Mouse (Mus musculus): Measurements from ENCODE around the gene Adh7. TPM values are rescaled to one million over a fixed set of nuclear protein-coding genes. Genes with fewer than 3 reads are reported as not detected.

Gene Adh7
- polyA plus RNA-seq (2014; fragmentation: Nextera tagmentation; extraction: Ambion mirVana), result not detected in 2 replicates

- ATAC-seq (ENCODE audit: insufficient number of reproducible peaks, low FRiP score, low TSS enrichment, low read depth), result no peak
- Histone ChIP-seq H3K4me3 (ENCODE audit: low read depth, low read length) (no peak within 1 kb of the TSS), H3K9ac (ENCODE audit: low read length) (no peak within 1 kb of the TSS), H3K27ac (replicated peaks; ENCODE audit: low read depth, low read length) (no peak within 1 kb of the TSS), H3K4me2 (ENCODE audit: low read depth, severe bottlenecking) (no peak within 1 kb of the TSS), H3K9me3 (ENCODE audit: control insufficient read depth, low read length) (no peaks in the 10 kb centered on the region), H3K27me3 (ENCODE audit: control insufficient read depth, insufficient read depth, low read length) (no peaks in the 10 kb centered on the region), H3K4me1 (ENCODE audit: control insufficient read depth, insufficient read depth, low read length) (no peaks in the 10 kb centered on the region), H3K36me3 (ENCODE audit: control insufficient read depth, insufficient read depth, low read length) (no peaks in the 10 kb centered on the region)
- WGBS, result 76% methylated on average over 10 of the region's 10 CpGs
- DNase-seq (ENCODE audit: low spot score), result no peak
Measured at GRCm38 (mm10) chr3:138217631-138218264, at the start of gene Adh7. TSS of gene Adh7 (plus strand) at chr3:138217760.

- 79% methylated on average over 10 of the region's 10 CpGs for WGBS
- H3K9me3 ChIP-seq (ENCODE audit: control insufficient read depth, low read length), result no peaks in the 10 kb centered on the region
- no peak overlapping the region for H3K4me2 ChIP-seq (ENCODE audit: low read depth, severe bottlenecking)
- no peaks in the 10 kb centered on the region for H3K36me3 ChIP-seq (ENCODE audit: control insufficient read depth, insufficient read depth, low read length)
- ATAC-seq (ENCODE audit: insufficient number of reproducible peaks, low FRiP score, low TSS enrichment, low read depth), result no peak
- no peak for DNase-seq (ENCODE audit: low spot score)
- no peak overlapping the region for H3K4me3 ChIP-seq (ENCODE audit: low read depth, low read length)
- no peaks in the 10 kb centered on the region for H3K27me3 ChIP-seq (ENCODE audit: control insufficient read depth, insufficient read depth, low read length)
- H3K4me1 ChIP-seq (ENCODE audit: control insufficient read depth, insufficient read depth, low read length), result no peaks in the 10 kb centered on the region
- no peak overlapping the region for H3K27ac ChIP-seq (replicated peaks; ENCODE audit: low read depth, low read length)
- H3K9ac ChIP-seq (ENCODE audit: low read length), result no peak overlapping the region
Measured at GRCm38 (mm10) chr3:138173291-138173690, 44.3 kb upstream of the Adh7 start.

GRCm38 (mm10) chr3:138175551-138175950 is 42.0 kb upstream of the Adh7 start:
- H3K27me3 ChIP-seq (ENCODE audit: control insufficient read depth, insufficient read depth, low read length), result no peaks in the 10 kb centered on the region

GRCm38 (mm10) chr3:138182019-138182418 is 35.5 kb upstream of the Adh7 start:
- Histone ChIP-seq H3K4me2 (ENCODE audit: low read depth, severe bottlenecking) (no peak overlapping the region), H3K36me3 (ENCODE audit: control insufficient read depth, insufficient read depth, low read length) (no peaks in the 10 kb centered on the region), H3K4me3 (ENCODE audit: low read depth, low read length) (no peak overlapping the region), H3K27ac (replicated peaks; ENCODE audit: low read depth, low read length) (no peak overlapping the region), H3K9me3 (ENCODE audit: control insufficient read depth, low read length) (no peaks in the 10 kb centered on the region), H3K27me3 (ENCODE audit: control insufficient read depth, insufficient read depth, low read length) (no peaks in the 10 kb centered on the region), H3K4me1 (ENCODE audit: control insufficient read depth, insufficient read depth, low read length) (no peaks in the 10 kb centered on the region), H3K9ac (ENCODE audit: low read length) (no peak overlapping the region)
- no peak for DNase-seq (ENCODE audit: low spot score)
- no peak for ATAC-seq (ENCODE audit: insufficient number of reproducible peaks, low FRiP score, low TSS enrichment, low read depth)
- WGBS, result 94% methylated on average over 2 of the region's 2 CpGs

More at GRCm38 (mm10) chr3:138175551-138175950, 42.0 kb upstream of the Adh7 start:
- Histone ChIP-seq H3K4me1 (ENCODE audit: control insufficient read depth, insufficient read depth, low read length) (no peaks in the 10 kb centered on the region), H3K4me3 (ENCODE audit: low read depth, low read length) (no peak overlapping the region), H3K9me3 (ENCODE audit: control insufficient read depth, low read length) (no peaks in the 10 kb centered on the region), H3K27ac (replicated peaks; ENCODE audit: low read depth, low read length) (no peak overlapping the region), H3K9ac (ENCODE audit: low read length) (no peak overlapping the region), H3K4me2 (ENCODE audit: low read depth, severe bottlenecking) (no peak overlapping the region), H3K36me3 (ENCODE audit: control insufficient read depth, insufficient read depth, low read length) (no peaks in the 10 kb centered on the region)
- ATAC-seq (ENCODE audit: insufficient number of reproducible peaks, low FRiP score, low TSS enrichment, low read depth), result no peak
- WGBS, result 91% methylated on average over 6 of the region's 6 CpGs
- no peak for DNase-seq (ENCODE audit: low spot score)

GRCm38 (mm10) chr3:138183371-138183770 is 34.2 kb upstream of the Adh7 start:
- no peak overlapping the region for H3K4me2 ChIP-seq (ENCODE audit: low read depth, severe bottlenecking)
- WGBS, result 87% methylated on average over 7 of the region's 7 CpGs
- DNase-seq (ENCODE audit: low spot score), result no peak

GRCm38 (mm10) chr3:138185290-138185689 is 32.3 kb upstream of the Adh7 start:
- no peak for ATAC-seq (ENCODE audit: insufficient number of reproducible peaks, low FRiP score, low TSS enrichment, low read depth)
- H3K4me3 ChIP-seq (ENCODE audit: low read depth, low read length), result no peak overlapping the region
- WGBS, result 84% methylated on average over 4 of the region's 4 CpGs
- H3K9ac ChIP-seq (ENCODE audit: low read length), result no peak overlapping the region
- no peak overlapping the region for H3K4me2 ChIP-seq (ENCODE audit: low read depth, severe bottlenecking)
- H3K36me3 ChIP-seq (ENCODE audit: control insufficient read depth, insufficient read depth, low read length), result no peaks in the 10 kb centered on the region
- no peaks in the 10 kb centered on the region for H3K4me1 ChIP-seq (ENCODE audit: control insufficient read depth, insufficient read depth, low read length)
- H3K9me3 ChIP-seq (ENCODE audit: control insufficient read depth, low read length), result no peaks in the 10 kb centered on the region
- H3K27ac ChIP-seq (replicated peaks; ENCODE audit: low read depth, low read length), result no peak overlapping the region
- DNase-seq (ENCODE audit: low spot score), result no peak
- H3K27me3 ChIP-seq (ENCODE audit: control insufficient read depth, insufficient read depth, low read length), result no peaks in the 10 kb centered on the region

More at GRCm38 (mm10) chr3:138183371-138183770, 34.2 kb upstream of the Adh7 start:
- Histone ChIP-seq H3K27ac (replicated peaks; ENCODE audit: low read depth, low read length) (no peak overlapping the region), H3K9ac (ENCODE audit: low read length) (no peak overlapping the region), H3K27me3 (ENCODE audit: control insufficient read depth, insufficient read depth, low read length) (no peaks in the 10 kb centered on the region), H3K9me3 (ENCODE audit: control insufficient read depth, low read length) (no peaks in the 10 kb centered on the region), H3K4me1 (ENCODE audit: control insufficient read depth, insufficient read depth, low read length) (no peaks in the 10 kb centered on the region), H3K36me3 (ENCODE audit: control insufficient read depth, insufficient read depth, low read length) (no peaks in the 10 kb centered on the region), H3K4me3 (ENCODE audit: low read depth, low read length) (no peak overlapping the region)
- ATAC-seq (ENCODE audit: insufficient number of reproducible peaks, low FRiP score, low TSS enrichment, low read depth), result no peak

- WGBS, result 92% methylated on average over 26 of the region's 26 CpGs
- Histone ChIP-seq H3K27me3 (ENCODE audit: control insufficient read depth, insufficient read depth, low read length) (no peaks in the 10 kb centered on the region), H3K9me3 (ENCODE audit: control insufficient read depth, low read length) (no peaks in the 10 kb centered on the region), H3K4me2 (ENCODE audit: low read depth, severe bottlenecking) (no peak overlapping the region), H3K9ac (ENCODE audit: low read length) (no peak overlapping the region), H3K36me3 (ENCODE audit: control insufficient read depth, insufficient read depth, low read length) (no peaks in the 10 kb centered on the region), H3K4me3 (ENCODE audit: low read depth, low read length) (no peak overlapping the region), H3K27ac (replicated peaks; ENCODE audit: low read depth, low read length) (no peak overlapping the region), H3K4me1 (ENCODE audit: control insufficient read depth, insufficient read depth, low read length) (no peaks in the 10 kb centered on the region)
- DNase-seq (ENCODE audit: low spot score) (no peak), ATAC-seq (ENCODE audit: insufficient number of reproducible peaks, low FRiP score, low TSS enrichment, low read depth) (no peak)
Measured at GRCm38 (mm10) chr3:138185995-138186930, 31.3 kb upstream of the Adh7 start.

GRCm38 (mm10) chr3:138192260-138192659 is 25.3 kb upstream of the Adh7 start:
- WGBS, result 87% methylated on average over 7 of the region's 7 CpGs
- no peak overlapping the region for H3K4me2 ChIP-seq (ENCODE audit: low read depth, severe bottlenecking)

More at GRCm38 (mm10) chr3:138192260-138192659, 25.3 kb upstream of the Adh7 start:
- no peaks in the 10 kb centered on the region for H3K4me1 ChIP-seq (ENCODE audit: control insufficient read depth, insufficient read depth, low read length)
- DNase-seq (ENCODE audit: low spot score) (no peak), ATAC-seq (ENCODE audit: insufficient number of reproducible peaks, low FRiP score, low TSS enrichment, low read depth) (no peak)
- H3K27ac ChIP-seq (replicated peaks; ENCODE audit: low read depth, low read length), result no peak overlapping the region
- H3K27me3 ChIP-seq (ENCODE audit: control insufficient read depth, insufficient read depth, low read length), result no peaks in the 10 kb centered on the region
- no peaks in the 10 kb centered on the region for H3K9me3 ChIP-seq (ENCODE audit: control insufficient read depth, low read length)
- no peak overlapping the region for H3K4me3 ChIP-seq (ENCODE audit: low read depth, low read length)
- no peaks in the 10 kb centered on the region for H3K36me3 ChIP-seq (ENCODE audit: control insufficient read depth, insufficient read depth, low read length)
- H3K9ac ChIP-seq (ENCODE audit: low read length), result no peak overlapping the region

Measured in limb, embryonic 11.5 days (tissue).